Mouse (Mus musculus) small intestine, adult 2 months (tissue): ENCODE measurements around the gene Agrn. TPM values are rescaled to one million over a fixed set of nuclear protein-coding genes. Genes with fewer than 3 reads are reported as not detected.
A peak's percentile ranks its signal among the peaks of the same experiment; 100 is the strongest.

Experiments used
- H3K27ac ChIP-seq: fragments of 200-500 bp; 2 replicates; pipeline ENCODE4 v1.5.1; 2012; ENCODE audit warnings: low read depth, low read length, control low read depth, inconsistent platforms; ENCODE audit not compliant: insufficient read depth
- H3K27me3 ChIP-seq: fragments of 200-500 bp; 2 replicates; pipeline ENCODE4 v1.6.1; 2012; ENCODE audit warnings: mild to moderate bottlenecking, moderate library complexity, low read length, inconsistent platforms; ENCODE audit not compliant: control insufficient read depth, insufficient read depth
- H3K36me3 ChIP-seq: fragments of 200-500 bp; 2 replicates; pipeline ENCODE4 v1.6.1; 2012; ENCODE audit warnings: mild to moderate bottlenecking, low read length, control low read depth, inconsistent platforms; ENCODE audit not compliant: control insufficient read depth, insufficient read depth
- H3K4me1 ChIP-seq: fragments of 200-500 bp; 2 replicates; pipeline ENCODE4 v1.6.1; 2012; ENCODE audit warnings: low read length, inconsistent platforms, mixed read lengths; ENCODE audit not compliant: control insufficient read depth, insufficient read depth, insufficient read length
- H3K4me3 ChIP-seq: fragments of 200-500 bp; 2 replicates; pipeline ENCODE4 v1.5.1; 2012; ENCODE audit warnings: low read depth, mild to moderate bottlenecking, control low read depth, inconsistent platforms, low read length, moderate library complexity
- CTCF ChIP-seq: fragments of 200-500 bp; IDR thresholded peaks from 2 replicates; pipeline ENCODE4 v1.5.1; 2012; ENCODE audit warnings: low read depth, mild to moderate bottlenecking, control low read depth, inconsistent platforms, low read length, moderate library complexity, mixed read lengths; ENCODE audit not compliant: insufficient replicate concordance, insufficient read length; ENCODE audit errors: extremely low read depth
- POLR2A ChIP-seq: fragments of 200-500 bp; IDR thresholded peaks from 2 replicates; pipeline ENCODE4 v1.6.1; 2012; ENCODE audit warnings: low read depth, mild to moderate bottlenecking, control low read depth, inconsistent platforms, low read length, moderate library complexity
- WGBS: fragments of 180-500 bp; shearing (Covaris S2); methylation state at CpG from one replicate; pipeline ENCODE4 v1.1.7; 2018; 5-methylcytosine and 5-hydroxymethylcytosine counted together
- polyA plus RNA-seq: library from polyadenylated mRNA; depleted of rRNA; stranded (reverse); fragments of >200 nt; gene quantifications from 2 replicates; pipeline ENCODE4 v1.2.3, GENCODE M21; 2012

Agrn gene
- polyA plus RNA-seq, 1 experiment, result 101 TPM

- H3K4me1 ChIP-seq, result peaks cover 11% of the 10 kb centered on the region
- peak overlapping the region; percentile 32 for H3K27ac ChIP-seq
- peak overlapping the region; percentile 69 for H3K4me3 ChIP-seq
- H3K27me3 ChIP-seq, result no peaks in the 10 kb centered on the region
- peaks cover 8% of the 10 kb centered on the region for H3K36me3 ChIP-seq
- 25% methylated on average over 12 of the region's 12 CpGs for WGBS
- TF ChIP-seq POLR2A (peak; percentile 64; the same call in 1 of the 2 replicates), CTCF (no peak)
These were observed 31.2 kb upstream of the Agrn start for GRCm38 (mm10) chr4:156228393-156229024.

DNA sequence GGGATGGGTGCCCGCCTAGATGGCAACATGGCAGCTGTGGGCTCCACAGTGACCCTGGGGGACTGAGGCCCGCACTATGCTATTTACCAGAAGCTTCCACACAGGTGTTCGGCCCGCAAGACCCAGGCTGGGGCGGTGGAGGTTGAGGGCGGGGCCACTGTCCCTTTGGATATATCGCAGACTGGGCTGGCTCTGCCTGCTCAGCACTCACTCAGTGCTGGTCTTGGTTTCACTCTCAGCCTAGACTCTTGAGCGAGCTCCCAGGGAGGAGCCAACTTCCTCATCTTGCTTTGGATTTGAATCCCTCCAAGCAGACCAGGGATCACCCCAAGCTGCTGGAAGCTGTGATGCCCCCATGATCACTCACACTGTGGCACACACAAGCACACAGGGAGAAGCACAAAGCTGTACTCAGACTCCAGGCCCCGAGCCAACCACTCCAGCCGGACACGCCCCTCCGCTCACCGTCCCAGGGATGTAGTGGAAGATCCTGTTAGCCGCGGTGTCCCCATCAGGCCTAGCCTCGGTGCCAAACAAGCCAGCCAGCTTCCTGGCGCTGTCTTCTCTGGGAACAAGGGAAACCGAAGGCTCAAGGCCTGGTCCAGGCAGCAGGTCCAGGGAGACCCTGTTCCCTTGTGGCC lies 30.6 kb upstream of the Agrn start:
- Histone ChIP-seq H3K27me3 (no peaks in the 10 kb centered on the region), H3K27ac (peak overlapping the region; percentile 32), H3K4me3 (peak overlapping the region; percentile 69), H3K36me3 (peaks cover 8% of the 10 kb centered on the region), H3K4me1 (peaks cover 11% of the 10 kb centered on the region)
- WGBS, result 20% methylated on average over 18 of the region's 18 CpGs
- TF ChIP-seq CTCF, result no peak
- TF ChIP-seq POLR2A, result no peak

DNA sequence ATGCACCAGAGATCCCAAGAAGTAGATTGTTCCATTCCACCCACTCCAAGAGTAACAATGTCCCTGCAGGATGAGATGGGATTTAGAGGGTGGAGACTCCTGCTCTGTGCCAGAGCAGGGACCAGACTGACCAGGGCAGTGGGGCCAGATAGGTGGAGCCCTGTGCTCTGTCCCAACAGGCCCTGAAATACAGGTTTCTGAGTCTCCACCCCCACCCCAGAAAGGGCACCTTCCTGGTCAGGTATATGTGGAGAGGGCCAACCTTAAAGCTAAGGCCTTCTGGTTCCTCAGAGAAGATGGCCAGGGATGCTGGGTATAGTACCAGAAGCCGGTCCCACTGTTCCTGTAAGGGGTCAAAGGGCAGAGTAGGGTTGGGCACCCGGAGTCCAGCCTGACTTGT lies 27.0 kb upstream of the Agrn start:
- TF ChIP-seq POLR2A (no peak), CTCF (no peak)
- 42% methylated on average over 2 of the region's 2 CpGs for WGBS
- H3K27me3 ChIP-seq, result no peaks in the 10 kb centered on the region
- H3K4me3 ChIP-seq, result no peak overlapping the region
- no peaks in the 10 kb centered on the region; the same call in 1 of the 2 replicates for H3K36me3 ChIP-seq
- peaks cover 11% of the 10 kb centered on the region for H3K4me1 ChIP-seq
- no peak overlapping the region for H3K27ac ChIP-seq

DNA sequence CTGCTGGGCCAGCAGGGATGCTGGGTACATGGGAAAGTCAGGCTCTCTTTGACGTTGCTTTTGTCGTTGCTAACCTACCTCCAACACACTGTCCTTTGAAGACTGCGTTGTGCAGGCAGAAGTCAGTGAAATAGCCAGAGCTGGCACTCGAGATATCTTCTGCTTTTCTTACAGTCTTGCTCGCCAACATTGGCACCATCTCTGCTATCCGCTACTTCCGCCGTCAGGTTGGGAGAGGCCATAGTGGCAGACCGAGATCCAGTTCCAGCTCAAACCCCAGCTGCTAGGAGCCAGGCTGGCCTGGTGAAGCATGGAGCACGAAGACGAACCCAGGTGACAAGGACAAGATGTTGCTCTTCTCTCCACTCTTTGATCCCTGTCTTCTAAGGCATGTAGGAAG lies 22.6 kb upstream of the Agrn start:
- no peak for TF ChIP-seq CTCF
- no peak for TF ChIP-seq POLR2A
- Histone ChIP-seq H3K4me3 (no peak overlapping the region), H3K27ac (no peak overlapping the region), H3K36me3 (no peaks in the 10 kb centered on the region; the same call in 1 of the 2 replicates), H3K27me3 (no peaks in the 10 kb centered on the region), H3K4me1 (no peaks in the 10 kb centered on the region)
- 93% methylated on average over 11 of the region's 11 CpGs for WGBS

- no peak for TF ChIP-seq CTCF
- no peak for TF ChIP-seq POLR2A
- H3K4me3 ChIP-seq, result no peak overlapping the region
- H3K36me3 ChIP-seq, result no peaks in the 10 kb centered on the region; the same call in 1 of the 2 replicates
- 63% methylated on average over 16 of the region's 16 CpGs for WGBS
- no peak overlapping the region for H3K27ac ChIP-seq
- H3K27me3 ChIP-seq, result no peaks in the 10 kb centered on the region
- no peaks in the 10 kb centered on the region for H3K4me1 ChIP-seq
These were observed 20.6 kb upstream of the Agrn start for GRCm38 (mm10) chr4:156217838-156218237.

DNA sequence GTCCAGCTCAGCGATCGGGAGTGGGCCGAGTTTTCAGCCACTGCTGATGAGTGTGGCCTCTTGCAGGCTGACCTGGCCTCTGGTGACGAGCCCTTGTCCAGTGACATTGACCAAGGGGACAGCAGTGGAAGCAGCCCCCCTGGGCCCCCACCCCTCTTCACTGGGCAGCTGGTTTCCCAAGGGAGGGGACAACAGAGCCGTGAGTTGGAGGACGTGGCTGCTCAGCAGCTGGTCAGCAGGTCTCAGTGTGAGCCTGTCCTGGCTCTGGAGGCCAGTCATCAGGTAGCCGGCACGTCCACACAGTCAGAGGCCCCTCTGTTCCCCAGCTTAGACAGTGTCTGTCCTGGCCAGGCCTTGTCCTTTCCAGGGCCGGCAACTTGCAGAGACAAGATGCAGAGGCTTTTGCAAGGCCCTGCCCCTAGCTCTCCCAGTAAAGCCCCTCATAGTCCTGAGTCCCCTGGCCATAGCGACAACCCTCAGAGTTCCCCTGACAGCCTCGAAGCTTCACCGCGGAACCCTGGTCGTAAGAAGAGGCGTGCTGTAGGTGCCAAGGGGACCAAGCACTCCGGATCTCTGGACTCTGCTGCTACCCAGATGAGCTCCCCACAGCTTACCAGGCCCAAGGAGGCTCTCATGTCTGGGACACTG lies 19.9 kb upstream of the Agrn start:
- Histone ChIP-seq H3K36me3 (no peaks in the 10 kb centered on the region; the same call in 1 of the 2 replicates), H3K27ac (no peak overlapping the region), H3K4me3 (no peak overlapping the region), H3K4me1 (no peaks in the 10 kb centered on the region), H3K27me3 (no peaks in the 10 kb centered on the region)
- TF ChIP-seq POLR2A (no peak), CTCF (no peak)
- WGBS, result 85% methylated on average over 16 of the region's 16 CpGs

DNA sequence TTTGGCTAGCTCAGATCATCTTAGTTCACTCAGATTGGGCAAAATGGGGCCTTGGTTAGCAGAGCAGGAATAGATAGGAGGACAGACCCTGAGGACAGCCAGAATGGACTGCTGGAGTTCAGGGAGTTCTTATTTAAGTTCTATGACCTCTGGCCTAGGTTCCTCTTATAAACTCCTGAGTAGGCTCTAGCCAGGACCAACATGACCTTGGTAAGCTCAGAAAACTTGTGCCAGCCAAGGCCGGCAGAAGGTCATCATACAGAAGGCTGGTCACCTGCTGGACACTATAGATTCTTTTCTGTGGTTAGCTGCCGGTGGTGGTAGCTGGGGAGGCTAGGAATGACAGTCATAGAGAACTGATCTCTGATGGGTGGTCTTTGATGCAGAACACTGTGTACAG lies 18.9 kb upstream of the Agrn start:
- H3K4me1 ChIP-seq, result no peaks in the 10 kb centered on the region
- no peak overlapping the region for H3K27ac ChIP-seq
- TF ChIP-seq POLR2A, result no peak
- TF ChIP-seq CTCF, result no peak
- H3K27me3 ChIP-seq, result no peaks in the 10 kb centered on the region
- no peak overlapping the region for H3K4me3 ChIP-seq
- H3K36me3 ChIP-seq, result no peaks in the 10 kb centered on the region
- 86% methylated on average over 2 of the region's 2 CpGs for WGBS
